Mouse (Mus musculus): Measurements from ENCODE around the gene Foxd2. TPM values are rescaled to one million over a fixed set of nuclear protein-coding genes. Genes with fewer than 3 reads are reported as not detected.

Foxd2 gene
- polyA plus RNA-seq, 1 experiment from 2014 or later, result not detected

DNA sequence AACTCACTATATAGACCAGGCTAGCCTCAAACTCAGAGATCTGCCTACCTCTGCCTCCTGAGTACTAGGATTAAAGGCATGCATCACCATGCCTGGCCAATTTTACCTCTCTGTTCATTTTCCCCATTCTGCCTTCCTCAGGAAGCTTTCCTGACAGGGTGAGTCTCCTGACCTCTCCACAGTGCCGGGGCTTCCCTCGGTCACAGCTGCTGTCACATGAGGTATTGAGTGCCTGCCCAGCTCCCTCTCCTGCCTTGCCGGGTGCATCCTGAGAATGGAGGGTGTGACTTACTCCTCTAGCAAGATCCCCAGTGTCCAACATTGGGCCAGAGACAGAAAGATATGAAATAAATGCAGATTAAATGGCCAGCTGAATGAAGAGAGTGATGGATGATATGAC is 29.6 kb upstream of the Foxd2 start:
- H3K4me2 ChIP-seq, result no peak overlapping the region
- no peaks in the 10 kb centered on the region for H3K36me3 ChIP-seq (replicated peaks)
- H3K4me1 ChIP-seq (replicated peaks), result no peaks in the 10 kb centered on the region
- H3K4me3 ChIP-seq (replicated peaks), result no peak overlapping the region
- H3K27me3 ChIP-seq, result peaks cover 13% of the 10 kb centered on the region
- no peak overlapping the region for H3K9ac ChIP-seq
- H3K9me3 ChIP-seq (replicated peaks), result no peaks in the 10 kb centered on the region
- no peak for ATAC-seq (ENCODE audit: insufficient read depth)
- no peak overlapping the region for H3K27ac ChIP-seq (replicated peaks)
- 46% methylated on average over 3 of the region's 3 CpGs for WGBS (ENCODE audit: insufficient replicate concordance)

DNA sequence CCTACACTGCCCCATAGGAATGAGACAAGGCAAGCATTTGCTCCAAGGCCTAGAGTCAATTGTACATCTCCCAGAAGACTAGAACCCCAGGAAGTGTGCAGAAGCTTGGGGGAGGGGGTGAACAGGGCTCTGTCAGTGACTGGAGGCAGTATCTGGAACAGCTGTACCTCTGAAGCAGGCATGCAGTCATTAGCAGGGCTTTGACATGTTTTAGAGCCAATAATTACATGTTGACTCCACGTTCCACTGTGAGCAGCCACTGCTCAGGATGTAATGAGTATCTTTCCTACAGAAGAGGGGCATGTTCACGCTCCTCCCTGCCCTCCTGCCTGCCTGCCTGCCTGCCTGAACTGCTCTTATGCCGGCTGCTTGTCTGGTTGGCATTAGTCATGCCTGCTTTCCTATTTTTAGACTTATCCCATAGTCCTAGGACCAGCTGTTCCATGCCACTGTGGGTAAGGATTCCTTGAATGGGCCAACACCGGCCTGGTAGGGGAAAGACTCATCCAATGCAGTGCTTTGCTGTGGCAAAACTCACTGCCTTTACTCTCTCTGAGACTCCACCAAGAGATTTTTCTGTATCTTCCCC is 28.9 kb upstream of the Foxd2 start:
- Histone ChIP-seq H3K4me3 (replicated peaks) (no peak overlapping the region), H3K9ac (no peak overlapping the region), H3K4me2 (no peak overlapping the region), H3K36me3 (replicated peaks) (no peaks in the 10 kb centered on the region), H3K27ac (replicated peaks) (no peak overlapping the region), H3K4me1 (replicated peaks) (no peaks in the 10 kb centered on the region), H3K27me3 (peaks cover 18% of the 10 kb centered on the region), H3K9me3 (replicated peaks) (no peaks in the 10 kb centered on the region)
- WGBS (ENCODE audit: insufficient replicate concordance), result 42% methylated on average over 4 of the region's 4 CpGs
- no peak for ATAC-seq (ENCODE audit: insufficient read depth)

- ATAC-seq (ENCODE audit: insufficient read depth), result no peak
Observed at GRCm38 (mm10) chr4:114934188-114934587, 25.5 kb upstream of the Foxd2 start.

DNA sequence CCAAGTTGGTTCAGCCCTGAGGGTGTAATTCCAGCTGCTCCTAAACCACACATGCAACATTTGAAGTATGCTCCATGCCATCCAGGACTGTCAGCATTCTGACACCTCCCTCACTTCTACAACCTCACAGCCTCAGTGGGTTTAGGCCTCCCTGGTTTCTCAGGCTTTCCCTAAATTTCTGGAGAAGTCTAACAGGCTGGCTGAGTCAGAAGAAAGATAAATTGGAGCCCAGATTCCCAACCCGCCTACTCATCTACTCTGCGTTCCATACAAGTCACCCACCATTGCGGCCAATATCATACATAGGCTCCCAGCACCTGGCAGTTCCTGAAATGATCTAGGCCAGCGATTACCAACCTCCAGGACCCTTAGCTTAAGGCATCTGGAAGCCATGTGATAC is 24.1 kb upstream of the Foxd2 start:
- H3K27me3 ChIP-seq, result peaks cover 48% of the 10 kb centered on the region

More at GRCm38 (mm10) chr4:114934188-114934587, 25.5 kb upstream of the Foxd2 start:
- no peaks in the 10 kb centered on the region for H3K36me3 ChIP-seq (replicated peaks)
- H3K9ac ChIP-seq, result no peak overlapping the region
- H3K4me1 ChIP-seq (replicated peaks), result no peaks in the 10 kb centered on the region
- H3K27ac ChIP-seq (replicated peaks), result no peak overlapping the region
- H3K4me2 ChIP-seq, result no peak overlapping the region
- H3K9me3 ChIP-seq (replicated peaks), result no peaks in the 10 kb centered on the region
- no peak overlapping the region for H3K4me3 ChIP-seq (replicated peaks)
- 52% methylated on average over 6 of the region's 6 CpGs for WGBS (ENCODE audit: insufficient replicate concordance)
- peaks cover 34% of the 10 kb centered on the region for H3K27me3 ChIP-seq

DNA sequence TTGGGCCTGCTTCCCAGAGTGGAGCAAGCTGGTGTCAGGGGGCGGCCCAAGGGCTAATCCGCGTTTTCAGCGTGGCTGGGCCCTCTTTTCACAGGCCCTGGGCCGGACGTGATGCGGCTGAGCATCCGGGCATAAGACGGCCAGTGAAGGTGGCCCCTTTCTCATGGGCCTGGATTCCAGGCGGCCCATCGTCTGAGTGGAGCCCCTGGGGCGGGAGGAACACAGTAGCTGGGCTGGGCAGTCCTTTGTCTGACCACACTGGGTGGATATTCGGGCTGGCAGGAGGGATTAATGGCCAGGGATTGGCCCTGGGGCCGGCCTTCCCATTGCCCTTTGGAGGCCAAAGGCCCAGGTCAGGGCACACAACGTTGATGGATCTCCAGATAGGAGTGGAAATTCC is 20.5 kb upstream of the Foxd2 start:
- no peak overlapping the region for H3K4me3 ChIP-seq (replicated peaks)

More for the DNA sequence above, 24.1 kb upstream of the Foxd2 start:
- Histone ChIP-seq H3K4me3 (replicated peaks) (no peak overlapping the region), H3K9ac (no peak overlapping the region), H3K27ac (replicated peaks) (no peak overlapping the region), H3K4me2 (no peak overlapping the region), H3K9me3 (replicated peaks) (no peaks in the 10 kb centered on the region), H3K36me3 (replicated peaks) (no peaks in the 10 kb centered on the region), H3K4me1 (replicated peaks) (no peaks in the 10 kb centered on the region)
- no peak for ATAC-seq (ENCODE audit: insufficient read depth)
- 62% methylated on average over 4 of the region's 4 CpGs for WGBS (ENCODE audit: insufficient replicate concordance)

GRCm38 (mm10) chr4:114925917-114926312 is 17.2 kb upstream of the Foxd2 start, which contains the start of gene Foxe3:
Gene Foxe3, minus strand, starts transcription at chr4:114926013.
- H3K27me3 ChIP-seq, result peaks cover 90% of the 10 kb centered on the region
- H3K9me3 ChIP-seq (replicated peaks), result no peaks in the 10 kb centered on the region
- H3K36me3 ChIP-seq (replicated peaks), result no peaks in the 10 kb centered on the region
- no peak within 1 kb of the TSS for H3K9ac ChIP-seq
- 4% methylated on average over 22 of the region's 25 CpGs for WGBS (ENCODE audit: insufficient replicate concordance)
- no peak within 1 kb of the TSS for H3K27ac ChIP-seq (replicated peaks)
- no peak for ATAC-seq (ENCODE audit: insufficient read depth)
- H3K4me2 ChIP-seq, result peak within 1 kb of the TSS; percentile 54
- H3K4me1 ChIP-seq (replicated peaks), result 0 out of 2 replicates have a peak, but pooled peaks cover 5% of the 10 kb centered on the region
- peak within 1 kb of the TSS; percentile 29 for H3K4me3 ChIP-seq (replicated peaks)

More for the DNA sequence above, 20.5 kb upstream of the Foxd2 start:
- Histone ChIP-seq H3K27ac (replicated peaks) (no peak overlapping the region), H3K9ac (no peak overlapping the region), H3K4me2 (no peak overlapping the region), H3K36me3 (replicated peaks) (no peaks in the 10 kb centered on the region), H3K4me1 (replicated peaks) (0 out of 2 replicates have a peak, but pooled peaks cover 5% of the 10 kb centered on the region), H3K27me3 (peaks cover 78% of the 10 kb centered on the region), H3K9me3 (replicated peaks) (no peaks in the 10 kb centered on the region)
- ATAC-seq (ENCODE audit: insufficient read depth), result no peak
- 45% methylated on average over 15 of the region's 15 CpGs for WGBS (ENCODE audit: insufficient replicate concordance)

DNA sequence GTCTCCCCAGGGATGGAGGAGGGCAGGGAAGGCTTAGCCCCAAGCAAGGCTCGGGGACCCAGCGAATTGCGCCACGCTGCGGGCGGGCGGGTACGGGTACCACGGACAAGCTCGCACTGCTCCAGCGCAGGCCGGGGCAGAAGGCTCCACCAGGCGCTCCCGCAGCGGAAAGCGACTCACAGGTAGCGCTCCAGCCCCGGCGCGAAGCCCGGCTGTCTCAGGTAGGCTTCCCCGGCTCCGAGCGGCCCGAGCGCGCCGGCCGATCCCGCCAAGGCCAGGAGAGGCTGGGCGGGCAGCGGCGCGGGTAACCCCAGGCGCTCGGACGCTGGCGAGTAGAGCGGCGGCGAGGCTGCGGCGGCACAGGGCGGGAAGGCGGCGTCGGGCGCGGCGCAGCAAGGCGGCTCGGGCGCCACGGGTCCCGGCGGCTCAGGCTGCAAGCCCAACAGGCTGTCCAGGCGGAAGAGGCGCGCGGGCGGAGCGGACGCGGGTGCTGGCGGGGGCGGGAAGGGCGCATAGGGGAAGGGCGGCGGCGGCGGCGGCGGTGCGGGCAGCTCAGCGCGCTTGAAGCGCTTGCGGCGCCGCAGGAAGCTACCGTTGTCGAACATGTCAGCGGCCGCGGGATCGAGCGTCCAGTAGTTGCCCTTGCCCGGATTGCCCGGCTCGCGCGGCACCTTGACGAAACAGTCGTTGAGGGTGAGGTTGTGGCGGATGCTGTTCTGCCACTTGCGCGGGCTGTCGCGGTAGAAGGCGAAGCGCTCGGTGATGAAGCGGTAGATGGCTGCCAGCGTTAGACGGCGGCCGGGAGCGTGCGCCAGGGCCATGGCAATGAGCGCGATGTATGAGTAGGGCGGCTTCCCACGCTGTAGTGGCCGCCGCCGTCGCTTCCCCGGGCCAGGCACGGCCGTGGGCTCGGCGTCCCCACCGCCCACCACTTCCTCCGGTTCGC is 16.6 kb upstream of the Foxd2 start:
- Histone ChIP-seq H3K4me1 (replicated peaks) (0 out of 2 replicates have a peak, but pooled peaks cover 5% of the 10 kb centered on the region), H3K36me3 (replicated peaks) (no peaks in the 10 kb centered on the region), H3K9me3 (replicated peaks) (no peaks in the 10 kb centered on the region), H3K4me3 (replicated peaks) (peak overlapping the region; percentile 29), H3K27ac (replicated peaks) (no peak overlapping the region), H3K27me3 (peaks cover 87% of the 10 kb centered on the region), H3K4me2 (peak overlapping the region; percentile 54), H3K9ac (no peak overlapping the region)
- 1% methylated on average over 125 of the region's 125 CpGs for WGBS (ENCODE audit: insufficient replicate concordance)
- no peak for ATAC-seq (ENCODE audit: insufficient read depth)

DNA sequence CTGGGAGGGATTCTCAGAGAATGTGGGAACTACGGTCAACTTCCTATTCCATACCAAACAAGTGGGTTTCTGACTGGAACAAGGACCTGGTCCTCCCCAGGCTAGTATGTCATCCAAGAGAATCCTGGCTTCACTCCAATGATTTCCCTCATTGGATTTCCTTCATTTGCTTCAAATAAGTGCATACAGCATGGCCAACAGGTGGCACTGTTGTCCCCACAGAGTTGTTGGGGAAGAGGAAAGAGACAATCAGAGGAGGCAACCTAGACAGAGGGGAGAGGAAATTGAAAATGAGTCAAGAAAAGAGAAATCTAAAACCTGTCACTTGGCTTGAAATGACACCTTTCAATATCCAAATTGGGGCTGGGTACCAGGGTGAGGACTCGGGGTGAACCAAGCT is 8.4 kb upstream of the Foxd2 start:
- Histone ChIP-seq H3K9ac (no peak overlapping the region), H3K9me3 (replicated peaks) (no peaks in the 10 kb centered on the region), H3K4me2 (no peak overlapping the region), H3K27ac (replicated peaks) (no peak overlapping the region), H3K36me3 (replicated peaks) (no peaks in the 10 kb centered on the region), H3K27me3 (peaks cover 80% of the 10 kb centered on the region), H3K4me1 (replicated peaks) (no peaks in the 10 kb centered on the region), H3K4me3 (replicated peaks) (no peak overlapping the region)
- ATAC-seq (ENCODE audit: insufficient read depth), result no peak
- 34% methylated on average over 2 of the region's 2 CpGs for WGBS (ENCODE audit: insufficient replicate concordance)

GRCm38 (mm10) chr4:114916056-114916455 is 7.4 kb upstream of the Foxd2 start:
- Histone ChIP-seq H3K36me3 (replicated peaks) (no peaks in the 10 kb centered on the region), H3K4me3 (replicated peaks) (no peak overlapping the region), H3K9ac (no peak overlapping the region), H3K4me1 (replicated peaks) (no peaks in the 10 kb centered on the region), H3K27me3 (peaks cover 82% of the 10 kb centered on the region), H3K27ac (replicated peaks) (no peak overlapping the region), H3K4me2 (no peak overlapping the region), H3K9me3 (replicated peaks) (no peaks in the 10 kb centered on the region)
- no peak for ATAC-seq (ENCODE audit: insufficient read depth)
- 38% methylated on average over 4 of the region's 4 CpGs for WGBS (ENCODE audit: insufficient replicate concordance)

GRCm38 (mm10) chr4:114913594-114913962 is 4.9 kb upstream of the Foxd2 start:
- Histone ChIP-seq H3K27ac (replicated peaks) (no peak overlapping the region), H3K4me1 (replicated peaks) (peaks cover 10% of the 10 kb centered on the region), H3K9me3 (replicated peaks) (no peaks in the 10 kb centered on the region), H3K9ac (no peak overlapping the region), H3K4me3 (replicated peaks) (no peak overlapping the region), H3K4me2 (no peak overlapping the region), H3K27me3 (peaks cover 92% of the 10 kb centered on the region), H3K36me3 (replicated peaks) (no peaks in the 10 kb centered on the region)
- ATAC-seq (ENCODE audit: insufficient read depth), result no peak
- 1% methylated on average over 13 of the region's 13 CpGs for WGBS (ENCODE audit: insufficient replicate concordance)

Measured in liver, embryonic 15.5 days (tissue).